Mouse (Mus musculus): ENCODE data around the gene Cav1. TPM values are rescaled to one million over a fixed set of nuclear protein-coding genes. Genes with fewer than 3 reads are reported as not detected.

The Cav1 gene
- polyA plus RNA-seq, 1 experiment from 2014 or later, result 327 TPM

DNA sequence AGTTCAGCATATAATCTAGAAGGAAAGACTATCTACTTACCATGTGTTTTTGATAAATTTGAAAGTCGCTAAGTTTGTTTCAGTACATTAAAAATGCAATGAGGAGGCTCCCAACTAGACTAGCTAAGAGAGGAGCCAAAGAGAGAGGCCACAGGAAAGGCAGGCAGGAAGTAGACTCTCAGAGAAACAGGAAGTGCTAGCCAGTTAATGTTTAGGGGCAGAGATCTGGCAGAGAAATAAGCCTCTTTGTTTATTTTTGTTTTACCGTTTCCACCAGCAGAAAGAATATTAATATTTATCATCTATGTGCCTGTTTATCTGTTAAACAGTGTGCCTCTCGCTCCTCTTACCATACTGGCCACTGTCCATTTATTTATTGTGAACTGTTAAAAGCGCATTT is 19.8 kb upstream of the Cav1 start:
- H3K4me3 ChIP-seq, result no peak overlapping the region
- WGBS, result 64% methylated on average over 4 of the region's 4 CpGs
- ATAC-seq (replicated peaks; ENCODE audit: insufficient number of reproducible peaks, insufficient read depth, low FRiP score, low read depth), result no peak
- no peak overlapping the region for H3K9ac ChIP-seq
- H3K36me3 ChIP-seq, result no peaks in the 10 kb centered on the region
- no peaks in the 10 kb centered on the region for H3K27me3 ChIP-seq
- peaks cover 10% of the 10 kb centered on the region for H3K4me1 ChIP-seq (replicated peaks)
- no peaks in the 10 kb centered on the region for H3K9me3 ChIP-seq (replicated peaks)
- no peak overlapping the region for H3K27ac ChIP-seq
- no peak overlapping the region for H3K4me2 ChIP-seq

DNA sequence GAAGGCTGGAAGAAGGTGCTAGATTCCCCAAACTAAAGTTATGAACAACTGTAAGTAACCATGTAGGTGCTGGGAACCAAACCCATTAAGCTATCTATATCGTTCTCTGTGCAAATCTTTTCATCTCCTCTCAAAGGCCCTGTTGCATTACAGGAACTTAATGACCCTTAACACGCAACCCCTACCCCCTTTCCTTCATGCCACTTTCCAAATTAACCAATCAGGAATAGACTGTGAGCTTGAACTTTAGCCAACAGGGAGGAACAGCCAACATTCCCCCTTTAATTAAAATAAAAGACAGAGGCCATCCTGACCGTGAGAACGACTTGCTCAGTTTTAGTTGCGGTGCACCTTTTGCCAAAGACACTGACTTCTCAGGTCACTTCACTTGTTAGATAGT is 11.0 kb upstream of the Cav1 start:
- H3K4me3 ChIP-seq, result no peak overlapping the region
- H3K9ac ChIP-seq, result no peak overlapping the region
- WGBS, result 86% methylated on average over 5 of the region's 5 CpGs
- no peaks in the 10 kb centered on the region for H3K27me3 ChIP-seq
- 0 out of 2 replicates have a peak, but pooled peaks cover 3% of the 10 kb centered on the region for H3K4me1 ChIP-seq (replicated peaks)
- ATAC-seq (replicated peaks; ENCODE audit: insufficient number of reproducible peaks, insufficient read depth, low FRiP score, low read depth), result no peak
- no peak overlapping the region for H3K27ac ChIP-seq
- no peaks in the 10 kb centered on the region for H3K36me3 ChIP-seq
- H3K4me2 ChIP-seq, result no peak overlapping the region
- H3K9me3 ChIP-seq (replicated peaks), result no peaks in the 10 kb centered on the region

GRCm38 (mm10) chr6:17306602-17307325 is 629 bp downstream of the Cav1 start:
- Histone ChIP-seq H3K4me1 (replicated peaks) (peaks cover 14% of the 10 kb centered on the region), H3K9me3 (replicated peaks) (no peaks in the 10 kb centered on the region), H3K4me2 (peak overlapping the region; percentile 96), H3K36me3 (no peaks in the 10 kb centered on the region), H3K27me3 (no peaks in the 10 kb centered on the region), H3K27ac (peak overlapping the region; percentile 92), H3K4me3 (peak overlapping the region; percentile 70), H3K9ac (peak overlapping the region; percentile 73)
- WGBS, result under 1% methylated on average over 19 of the region's 19 CpGs
- ATAC-seq (replicated peaks; ENCODE audit: insufficient number of reproducible peaks, insufficient read depth, low FRiP score, low read depth), result 0 out of 2 replicates have a peak, but pooled peaks have one; percentile 7

- peak; percentile 80 for ATAC-seq (replicated peaks; ENCODE audit: insufficient number of reproducible peaks, insufficient read depth, low FRiP score, low read depth)
- H3K27me3 ChIP-seq, result no peaks in the 10 kb centered on the region
- H3K9me3 ChIP-seq (replicated peaks), result no peaks in the 10 kb centered on the region
- peak overlapping the region; percentile 92 for H3K27ac ChIP-seq
- H3K4me3 ChIP-seq, result peak overlapping the region; percentile 70
- H3K4me1 ChIP-seq (replicated peaks), result peaks cover 14% of the 10 kb centered on the region
- H3K36me3 ChIP-seq, result no peaks in the 10 kb centered on the region
- H3K9ac ChIP-seq, result peak overlapping the region; percentile 73
- 3% methylated on average over 27 of the region's 31 CpGs for WGBS
- peak overlapping the region; percentile 96 for H3K4me2 ChIP-seq
These were observed 1.5 kb downstream of the Cav1 start for GRCm38 (mm10) chr6:17307461-17308115.

- Histone ChIP-seq H3K9me3 (replicated peaks) (no peaks in the 10 kb centered on the region), H3K27me3 (no peaks in the 10 kb centered on the region), H3K27ac (peak overlapping the region; percentile 92), H3K9ac (0 out of 2 replicates have a peak overlapping the region, but pooled peaks have one; percentile 28), H3K36me3 (no peaks in the 10 kb centered on the region), H3K4me1 (replicated peaks) (peaks cover 14% of the 10 kb centered on the region), H3K4me2 (peak overlapping the region; percentile 96), H3K4me3 (peak overlapping the region; percentile 70)
- WGBS, result 44% methylated on average over 2 of the region's 2 CpGs
- no peak for ATAC-seq (replicated peaks; ENCODE audit: insufficient number of reproducible peaks, insufficient read depth, low FRiP score, low read depth)
These were observed 2.5 kb downstream of the Cav1 start for GRCm38 (mm10) chr6:17308661-17309060.

GRCm38 (mm10) chr6:17309260-17309659 is 3.1 kb downstream of the Cav1 start:
- H3K4me1 ChIP-seq (replicated peaks), result peaks cover 14% of the 10 kb centered on the region
- 72% methylated on average over 2 of the region's 2 CpGs for WGBS
- no peaks in the 10 kb centered on the region for H3K36me3 ChIP-seq
- no peaks in the 10 kb centered on the region for H3K9me3 ChIP-seq (replicated peaks)
- no peaks in the 10 kb centered on the region for H3K27me3 ChIP-seq
- no peak for ATAC-seq (replicated peaks; ENCODE audit: insufficient number of reproducible peaks, insufficient read depth, low FRiP score, low read depth)
- peak overlapping the region; percentile 92; the same call in 1 of the 2 replicates for H3K27ac ChIP-seq
- H3K4me2 ChIP-seq, result peak overlapping the region; percentile 96
- peak overlapping the region; percentile 70 for H3K4me3 ChIP-seq
- no peak overlapping the region for H3K9ac ChIP-seq

DNA sequence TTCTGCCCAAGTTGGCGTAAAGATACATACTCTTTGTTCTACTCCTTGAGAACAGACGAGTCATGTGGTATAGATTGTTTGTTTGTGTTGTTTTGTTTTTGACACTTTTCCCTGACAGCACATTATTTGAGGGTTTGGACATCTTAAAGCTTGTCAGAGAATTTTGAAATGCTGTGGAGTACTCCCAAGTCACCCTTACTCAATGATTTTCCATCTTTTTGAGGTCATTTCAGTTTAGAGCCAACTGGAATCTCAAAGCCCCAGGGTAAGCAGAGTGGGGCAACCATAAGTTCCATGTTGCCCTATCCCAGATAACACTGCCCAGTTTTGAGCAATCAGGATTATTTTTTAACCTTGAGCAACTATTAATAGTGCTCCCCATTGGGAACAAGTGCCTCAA is 8.1 kb downstream of the Cav1 start:
- no peak overlapping the region for H3K27ac ChIP-seq
- no peak overlapping the region for H3K4me3 ChIP-seq
- peaks cover 15% of the 10 kb centered on the region for H3K4me1 ChIP-seq (replicated peaks)
- H3K27me3 ChIP-seq, result no peaks in the 10 kb centered on the region
- H3K9ac ChIP-seq, result no peak overlapping the region
- WGBS, result 85% methylated on average over 2 of the region's 2 CpGs
- ATAC-seq (replicated peaks; ENCODE audit: insufficient number of reproducible peaks, insufficient read depth, low FRiP score, low read depth), result no peak
- H3K4me2 ChIP-seq, result no peak overlapping the region
- no peaks in the 10 kb centered on the region for H3K36me3 ChIP-seq
- no peaks in the 10 kb centered on the region for H3K9me3 ChIP-seq (replicated peaks)

- no peaks in the 10 kb centered on the region for H3K36me3 ChIP-seq
- 78% methylated on average over 5 of the region's 5 CpGs for WGBS
- no peak overlapping the region for H3K9ac ChIP-seq
- H3K4me1 ChIP-seq (replicated peaks), result peaks cover 15% of the 10 kb centered on the region
- ATAC-seq (replicated peaks; ENCODE audit: insufficient number of reproducible peaks, insufficient read depth, low FRiP score, low read depth), result no peak
- H3K4me3 ChIP-seq, result no peak overlapping the region
- no peaks in the 10 kb centered on the region for H3K27me3 ChIP-seq
- H3K9me3 ChIP-seq (replicated peaks), result no peaks in the 10 kb centered on the region
- H3K4me2 ChIP-seq, result no peak overlapping the region
- H3K27ac ChIP-seq, result 0 out of 2 replicates have a peak overlapping the region, but pooled peaks have one; percentile 60
These were observed 8.8 kb downstream of the Cav1 start for GRCm38 (mm10) chr6:17314659-17315616.

DNA sequence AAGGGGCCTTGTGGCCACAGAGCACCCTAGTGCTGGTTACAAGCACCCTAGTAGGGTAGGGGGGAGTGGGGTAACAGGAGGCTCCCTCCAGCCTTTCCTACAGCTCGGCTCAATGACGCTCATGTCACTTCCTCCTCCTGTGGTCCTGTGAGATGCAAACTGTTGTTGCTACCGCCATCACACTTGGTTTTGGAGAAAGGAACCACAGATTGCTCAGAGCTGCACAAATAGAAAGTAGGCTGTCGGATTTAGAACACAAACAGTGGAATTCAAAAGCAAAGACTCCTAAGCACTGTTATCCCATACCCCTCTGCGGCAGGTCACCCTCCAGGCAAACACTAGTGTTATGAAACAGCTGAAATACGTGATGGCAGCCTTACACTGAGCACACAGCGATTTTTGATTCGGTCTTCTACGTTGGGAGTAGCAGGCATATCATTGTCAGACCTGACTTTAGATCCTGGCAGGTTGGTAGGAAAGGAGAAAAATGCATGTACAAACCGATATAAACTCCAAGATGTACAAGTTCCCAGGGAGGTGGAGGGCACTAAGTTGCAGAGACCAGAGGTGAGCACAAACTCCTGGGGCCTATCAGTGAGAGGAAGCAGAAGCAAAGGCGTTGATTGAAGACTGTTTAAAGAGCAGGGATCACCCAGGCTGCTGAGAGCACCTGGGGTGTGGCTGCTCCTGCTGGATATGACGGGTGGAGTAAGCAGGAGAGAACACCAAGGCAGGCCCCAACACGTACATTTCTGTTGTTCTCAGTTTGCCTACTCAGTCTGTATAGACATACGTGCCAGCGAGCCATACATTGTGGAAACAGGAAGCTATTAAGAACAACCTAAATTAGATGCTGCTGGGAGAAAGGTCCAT is 10.4 kb downstream of the Cav1 start:
- no peaks in the 10 kb centered on the region for H3K9me3 ChIP-seq (replicated peaks)
- peak; percentile 75 for ATAC-seq (replicated peaks; ENCODE audit: insufficient number of reproducible peaks, insufficient read depth, low FRiP score, low read depth)
- no peak overlapping the region for H3K9ac ChIP-seq
- no peak overlapping the region for H3K4me2 ChIP-seq
- H3K4me3 ChIP-seq, result no peak overlapping the region
- H3K27ac ChIP-seq, result peak overlapping the region; percentile 60
- WGBS, result 57% methylated on average over 15 of the region's 15 CpGs
- no peaks in the 10 kb centered on the region for H3K27me3 ChIP-seq
- no peaks in the 10 kb centered on the region for H3K36me3 ChIP-seq
- peaks cover 15% of the 10 kb centered on the region for H3K4me1 ChIP-seq (replicated peaks)

- Histone ChIP-seq H3K27me3 (no peaks in the 10 kb centered on the region), H3K9ac (no peak overlapping the region), H3K9me3 (replicated peaks) (no peaks in the 10 kb centered on the region), H3K4me1 (replicated peaks) (peaks cover 15% of the 10 kb centered on the region), H3K4me3 (no peak overlapping the region), H3K4me2 (no peak overlapping the region), H3K36me3 (no peaks in the 10 kb centered on the region), H3K27ac (peak overlapping the region; percentile 60)
- ATAC-seq (replicated peaks; ENCODE audit: insufficient number of reproducible peaks, insufficient read depth, low FRiP score, low read depth), result peak; percentile 43
- WGBS, result 29% methylated on average over 1 of the region's 1 CpGs
These were observed 11.0 kb downstream of the Cav1 start for GRCm38 (mm10) chr6:17317167-17317524.

All from heart, embryonic 15.5 days (tissue).